Mouse (Mus musculus) MEL (cell line): Measurements from ENCODE around the gene Tomm40l. TPM values are rescaled to one million over a fixed set of nuclear protein-coding genes. Genes with fewer than 3 reads are reported as not detected.

Experiments used
- DNase-seq: peaks from one replicate; pipeline ENCODE4 v3.0.0; 2011; ENCODE audit warnings: low read depth, low spot score
- H3K27ac ChIP-seq: 2 replicates; pipeline ENCODE4 v1.5.1; 2012; ENCODE audit warnings: low read depth, mild to moderate bottlenecking, control low read depth, low read length, moderate library complexity; ENCODE audit not compliant: control insufficient read depth
- H3K27me3 ChIP-seq, 2 experiments: fragments of 150-350 bp in 1 of 2; sonication (generic) in 1 of 2; 2 replicates each; pipeline ENCODE4 v1.6.1; 2012; ENCODE audit warnings: low read length in 2 of 2, mild to moderate bottlenecking in 2 of 2, improper control_type of control experiment in 1 of 2, moderate library complexity in 1 of 2; ENCODE audit not compliant: insufficient read depth in 2 of 2, control insufficient read depth in 1 of 2
- H3K36me3 ChIP-seq, 2 experiments: 2 replicates each; pipeline ENCODE4 v1.6.1; 2012 to 2014; ENCODE audit warnings: low read length in 2 of 2, improper control_type of control experiment in 1 of 2, inconsistent platforms in 1 of 2, mild to moderate bottlenecking in 1 of 2; ENCODE audit not compliant: insufficient read depth in 2 of 2, control insufficient read depth in 1 of 2
- H3K4me1 ChIP-seq, 2 experiments: fragments of 150-350 bp in 1 of 2; sonication (generic) in 1 of 2; 2 replicates each; pipeline ENCODE4 v1.6.1; 2012; ENCODE audit warnings: low read length in 2 of 2, improper control_type of control experiment in 1 of 2, mild to moderate bottlenecking in 1 of 2; ENCODE audit not compliant: insufficient read depth in 2 of 2, control insufficient read depth in 1 of 2
- H3K4me3 ChIP-seq, 2 experiments: fragments of 150-350 bp in 1 of 2; sonication (generic) in 1 of 2; 2 replicates each; pipeline ENCODE4 v1.5.1; 2012; ENCODE audit warnings: low read depth in 2 of 2, low read length in 2 of 2, mild to moderate bottlenecking in 2 of 2, moderate library complexity in 2 of 2, control low read depth in 1 of 2, improper control_type of control experiment in 1 of 2; ENCODE audit not compliant: control insufficient read depth in 1 of 2, insufficient read depth in 1 of 2
- H3K79me2 ChIP-seq: 2 replicates; pipeline ENCODE4 v1.6.1; 2012; ENCODE audit warnings: mild to moderate bottlenecking, low read length, moderate library complexity; ENCODE audit not compliant: control insufficient read depth, poor library complexity, insufficient read depth
- H3K9ac ChIP-seq: 2 replicates; pipeline ENCODE4 v1.6.1; 2012; ENCODE audit warnings: low read depth, mild to moderate bottlenecking, control low read depth, low read length, moderate library complexity; ENCODE audit not compliant: control insufficient read depth, poor library complexity, severe bottlenecking
- H3K9me3 ChIP-seq: fragments of 150-350 bp; sonication (generic); replicated peaks from 2 replicates; pipeline ENCODE4 v1.6.1; 2012; ENCODE audit warnings: mild to moderate bottlenecking, low read length, improper control_type of control experiment, moderate library complexity; ENCODE audit not compliant: insufficient read depth
- E2F4 ChIP-seq: IDR thresholded peaks from 2 replicates; pipeline ENCODE4 v1.6.1; 2011; ENCODE audit warnings: low read depth, low read length, improper control_type of control experiment, borderline replicate concordance
- EP300 ChIP-seq, 2 experiments: IDR thresholded peaks; 2 replicates each; pipeline ENCODE4 v1.6.1; 2011; ENCODE audit warnings: improper control_type of control experiment in 2 of 2, low read length in 2 of 2, low read depth in 1 of 2, mild to moderate bottlenecking in 1 of 2
- ETS1 ChIP-seq: IDR thresholded peaks from 2 replicates; pipeline ENCODE4 v1.6.1; 2012; ENCODE audit warnings: low read depth, mild to moderate bottlenecking, inconsistent platforms, low read length, improper control_type of control experiment, moderate library complexity
- GABPA ChIP-seq: IDR thresholded peaks from 2 replicates; pipeline ENCODE4 v1.6.1; 2012; ENCODE audit warnings: low read depth, mild to moderate bottlenecking, inconsistent platforms, low read length, improper control_type of control experiment, moderate library complexity
- GATA1 ChIP-seq: IDR thresholded peaks from 2 replicates; pipeline ENCODE4 v1.6.1; 2011; ENCODE audit warnings: low read depth, low read length, improper control_type of control experiment
- KAT2A ChIP-seq: conservative IDR thresholded peaks from 2 replicates; pipeline ENCODE4 v1.6.1; 2012; ENCODE audit warnings: low read depth, low read length, improper control_type of control experiment, inconsistent platforms
- MAFK ChIP-seq: IDR thresholded peaks from 2 replicates; pipeline ENCODE4 v1.6.1; 2011; ENCODE audit warnings: low read depth, mild to moderate bottlenecking, low read length, improper control_type of control experiment, borderline replicate concordance
- MAX ChIP-seq: IDR thresholded peaks from 2 replicates; pipeline ENCODE4 v1.6.1; 2011; ENCODE audit warnings: low read length, improper control_type of control experiment
- MAZ ChIP-seq: IDR thresholded peaks from 2 replicates; pipeline ENCODE4 v1.6.1; 2012; ENCODE audit warnings: low read depth, mild to moderate bottlenecking, inconsistent platforms, low read length, improper control_type of control experiment
- MEF2A ChIP-seq: IDR thresholded peaks from 2 replicates; pipeline ENCODE4 v1.6.1; 2014; ENCODE audit warnings: low read depth, mild to moderate bottlenecking, inconsistent platforms, low read length, improper control_type of control experiment; ENCODE audit not compliant: poor library complexity, insufficient replicate concordance, severe bottlenecking; ENCODE audit errors: extremely low read depth
- MYB ChIP-seq: IDR thresholded peaks from 2 replicates; pipeline ENCODE4 v1.6.1; 2011; ENCODE audit warnings: mild to moderate bottlenecking, low read depth, low read length, improper control_type of control experiment
- MYC ChIP-seq: IDR thresholded peaks from 2 replicates; pipeline ENCODE4 v1.6.1; 2011; ENCODE audit warnings: low read depth, mild to moderate bottlenecking, low read length, improper control_type of control experiment, moderate library complexity
- NELFE ChIP-seq: IDR thresholded peaks from 2 replicates; pipeline ENCODE4 v1.6.1; 2011; ENCODE audit warnings: low read depth, low read length, improper control_type of control experiment
- POLR2A ChIP-seq, 2 experiments: IDR thresholded peaks; 2 replicates each; pipeline ENCODE4 v1.6.1; 2011 to 2012; ENCODE audit warnings: low read length in 2 of 2, mild to moderate bottlenecking in 2 of 2, control low read depth in 1 of 2, improper control_type of control experiment in 1 of 2, low read depth in 1 of 2, moderate library complexity in 1 of 2; ENCODE audit not compliant: control insufficient read depth in 1 of 2, insufficient read depth in 1 of 2, poor library complexity in 1 of 2
- POLR2AphosphoS5 ChIP-seq: IDR thresholded peaks from 2 replicates; pipeline ENCODE4 v1.6.1; 2012; ENCODE audit warnings: low read depth, borderline replicate concordance, mild to moderate bottlenecking, inconsistent platforms, low read length, moderate library complexity, mixed read lengths
- TAL1 ChIP-seq: IDR thresholded peaks from 2 replicates; pipeline ENCODE4 v1.6.1; 2012; ENCODE audit warnings: mild to moderate bottlenecking, inconsistent platforms, low read length, moderate library complexity, mixed read lengths
- TBP ChIP-seq: IDR thresholded peaks from 2 replicates; pipeline ENCODE4 v1.8.0; 2011; ENCODE audit warnings: low read depth, low read length, improper control_type of control experiment
- TCF12 ChIP-seq: IDR thresholded peaks from 2 replicates; pipeline ENCODE4 v1.6.1; 2014; ENCODE audit warnings: low read depth, mild to moderate bottlenecking, inconsistent platforms, low read length, improper control_type of control experiment, moderate library complexity
- USF2 ChIP-seq, 2 experiments: IDR thresholded peaks; 2 replicates each; pipeline ENCODE4 v1.6.1; 2011 to 2012; ENCODE audit warnings: improper control_type of control experiment in 2 of 2, low read length in 2 of 2, borderline replicate concordance in 1 of 2, inconsistent platforms in 1 of 2, low read depth in 1 of 2, mild to moderate bottlenecking in 1 of 2; ENCODE audit not compliant: insufficient read depth in 1 of 2
- ZMIZ1 ChIP-seq: IDR thresholded peaks from 2 replicates; pipeline ENCODE4 v1.6.1; 2012; ENCODE audit warnings: low read depth, mild to moderate bottlenecking, inconsistent platforms, low read length, improper control_type of control experiment, moderate library complexity
- ZNF384 ChIP-seq: IDR thresholded peaks from 2 replicates; pipeline ENCODE4 v1.6.1; 2012; ENCODE audit warnings: low read depth, mild to moderate bottlenecking, inconsistent platforms, low read length, improper control_type of control experiment
- polyA plus RNA-seq, 2 experiments: library from polyadenylated mRNA; stranded (reverse) in 1 of 2; unstranded in 1 of 2; fragments of >175 nt in 1 of 2; fragments of >200 nt in 1 of 2; gene quantifications; 2 replicates each; pipeline versions ENCODE4 v1.2.1 to v1.2.4; 2012; ENCODE audit warnings: low replicate concordance in 2 of 2, low read depth in 1 of 2; ENCODE audit not compliant: insufficient read length in 2 of 2, insufficient read depth in 1 of 2, missing spikeins in 1 of 2
- total RNA-seq: library from RNA; depleted of rRNA; stranded (reverse); fragments of 300-350 nt; gene quantifications from 2 replicates; pipeline ENCODE4 v1.2.3, GENCODE M21; 2012

Tomm40l gene
- total and polyA plus RNA-seq, 3 experiments, result 40.7 to 43.4 TPM; not detected in 1

GRCm38 (mm10) chr1:171216241-171216955 lies 5.9 kb downstream of the Tomm40l start:
- Histone ChIP-seq H3K79me2 (no peaks in the 10 kb centered on the region), H3K9ac (peak overlapping the region; percentile 10), H3K36me3 (peaks cover 0 to 11% of the 10 kb centered on the region in 2 experiments; a peak in 2 of 4 replicates), H3K4me1 (peaks cover 0 to 28% of the 10 kb centered on the region in 2 experiments; a peak in 2 of 4 replicates), H3K27me3 (no peaks in the 10 kb centered on the region), H3K9me3 (no peaks in the 10 kb centered on the region), H3K4me3 (peak overlapping the region in 1 of 2 experiments; percentile 2; a peak in 1 of 4 replicates), H3K27ac (peak overlapping the region; percentile 26)
- peak; percentile 65 for DNase-seq
- TF ChIP-seq GABPA (no peak), TAL1 (no peak), EP300 (IDR thresholded peaks at IDR 0.05; ENCODE audit: low read depth in 1 of 2, low read length in 2 of 2) (peak in 1 of 2 experiments; percentile 31; a peak in 2 of 4 replicates), USF2 (IDR thresholded peaks at IDR 0.05; ENCODE audit: borderline replicate concordance in 1 of 2, insufficient read depth in 1 of 2, low read depth in 1 of 2, low read length in 2 of 2) (no peak), MAZ (0 out of 2 replicates have a peak, but pooled peaks have one; percentile 37), POLR2A (IDR thresholded peaks at IDR 0.05; ENCODE audit: control insufficient read depth in 1 of 2, insufficient read depth in 1 of 2, low read depth in 1 of 2, low read length in 2 of 2, poor library complexity in 1 of 2) (peak; percentile 50 to 65; a peak in 2 of 4 replicates), KAT2A (no peak), GATA1 (no peak), MYB (no peak), POLR2AphosphoS5 (no peak), ZNF384 (no peak), ETS1 (0 out of 2 replicates have a peak, but pooled peaks have one; percentile 27), NELFE (peak; percentile 68), MAFK (no peak), MAX (peak; percentile 50; the same call in 1 of the 2 replicates), MYC (0 out of 2 replicates have a peak, but pooled peaks have one; percentile 18), E2F4 (no peak), TBP (peak; percentile 88), TCF12 (0 out of 2 replicates have a peak, but pooled peaks have one; percentile 12), MEF2A (no peak), ZMIZ1 (0 out of 2 replicates have a peak, but pooled peaks have one; percentile 31)
